Mouse (Mus musculus) hindbrain, embryonic 14.5 days (tissue): ENCODE data around the gene Gpc6. TPM values are rescaled to one million over a fixed set of nuclear protein-coding genes. Genes with fewer than 3 reads are reported as not detected.

ENCODE experiments used
- ATAC-seq: fragments of 200-750 bp; cut with Nextera tagmentation; 2 replicates; pipeline ENCODE4 v1.8.0; 2017; ENCODE audit warnings: moderate number of reproducible peaks, mild to moderate bottlenecking, moderate TSS enrichment, moderate library complexity; ENCODE audit not compliant: low FRiP score
- DNase-seq: peaks from one replicate; pipeline ENCODE4 v3.0.0-alpha.2; 2015; ENCODE audit warnings: low spot score
- H3K27ac ChIP-seq: fragments of 300-500 bp; sonication (generic); 2 replicates; pipeline ENCODE4 v1.5.1; 2014; ENCODE audit warnings: mild to moderate bottlenecking, moderate library complexity
- H3K27me3 ChIP-seq: fragments of 300-500 bp; sonication (generic); 2 replicates; pipeline ENCODE4 v1.6.1; 2014; ENCODE audit warnings: mild to moderate bottlenecking, low read length, mixed read lengths; ENCODE audit not compliant: control insufficient read depth, insufficient read depth
- H3K36me3 ChIP-seq: fragments of 300-500 bp; sonication (generic); replicated peaks from 2 replicates; pipeline ENCODE4 v1.6.1; 2014; ENCODE audit not compliant: control insufficient read depth, insufficient read depth
- H3K4me1 ChIP-seq: fragments of 300-500 bp; sonication (generic); replicated peaks from 2 replicates; pipeline ENCODE4 v1.6.1; 2014; ENCODE audit warnings: antibody characterized with exemption, low read length, mixed read lengths; ENCODE audit not compliant: control insufficient read depth, insufficient read depth
- H3K4me2 ChIP-seq: fragments of 300-500 bp; sonication (generic); replicated peaks from 2 replicates; pipeline ENCODE4 v1.6.1; 2014; ENCODE audit warnings: mild to moderate bottlenecking, moderate library complexity
- H3K4me3 ChIP-seq: fragments of 300-500 bp; sonication (generic); replicated peaks from 2 replicates; pipeline ENCODE4 v1.5.1; 2014; ENCODE audit warnings: mild to moderate bottlenecking, low read length
- H3K9ac ChIP-seq: fragments of 300-500 bp; sonication (generic); 2 replicates; pipeline ENCODE4 v1.6.1; 2014
- H3K9me3 ChIP-seq: fragments of 300-500 bp; sonication (generic); 2 replicates; pipeline ENCODE4 v1.6.1; 2016; ENCODE audit warnings: low read length; ENCODE audit not compliant: control insufficient read depth
- WGBS: fragments of 180-500 bp; shearing (Covaris S2); extraction: QIAGEN DNeasy Blood & Tissue Kit; methylation state at CpG from one replicate; pipeline ENCODE4 v1.1.7; 2014; 5-methylcytosine and 5-hydroxymethylcytosine counted together
- polyA plus RNA-seq: library from polyadenylated mRNA; unstranded; fragments of >200 nt; fragmentation: Nextera tagmentation; extraction: Ambion mirVana; gene quantifications from 2 replicates; pipeline ENCODE4 v1.2.1, GENCODE M21; 2014

Gene Gpc6
- polyA plus RNA-seq, 1 experiment from 2014 or later = 18.6 TPM

GRCm38 (mm10) chr14:117910323-117910722, 985.2 kb downstream of the Gpc6 start:
- Histone ChIP-seq H3K27me3 (no peaks in the 10 kb centered on the region), H3K9ac (0 out of 2 replicates have a peak overlapping the region, but pooled peaks have one; percentile 32), H3K4me3 (no peak overlapping the region), H3K4me1 (peaks cover 9% of the 10 kb centered on the region), H3K36me3 (no peaks in the 10 kb centered on the region), H3K9me3 (no peaks in the 10 kb centered on the region), H3K4me2 (no peak overlapping the region), H3K27ac (no peak overlapping the region)
- DNase-seq (no peak), ATAC-seq (no peak)
- WGBS = 20% methylated on average over 7 of the region's 7 CpGs

GRCm38 (mm10) chr14:117912624-117913270, 987.6 kb downstream of the Gpc6 start:
- ATAC-seq (no peak), DNase-seq (no peak)
- WGBS = 91% methylated on average over 10 of the region's 10 CpGs
- no peak overlapping the region for H3K27ac ChIP-seq
- no peaks in the 10 kb centered on the region for H3K36me3 ChIP-seq
- H3K27me3 ChIP-seq = no peaks in the 10 kb centered on the region
- no peaks in the 10 kb centered on the region for H3K9me3 ChIP-seq
- H3K4me3 ChIP-seq = no peak overlapping the region
- H3K9ac ChIP-seq = no peak overlapping the region
- no peak overlapping the region for H3K4me2 ChIP-seq
- H3K4me1 ChIP-seq = no peaks in the 10 kb centered on the region

GRCm38 (mm10) chr14:117916577-117916976, 991.5 kb downstream of the Gpc6 start:
- no peak overlapping the region for H3K27ac ChIP-seq
- H3K9ac ChIP-seq = no peak overlapping the region
- H3K4me2 ChIP-seq = no peak overlapping the region

GRCm38 (mm10) chr14:117918724-117919123, 993.6 kb downstream of the Gpc6 start:
- Histone ChIP-seq H3K4me1 (no peaks in the 10 kb centered on the region), H3K4me3 (no peak overlapping the region), H3K9ac (no peak overlapping the region), H3K4me2 (no peak overlapping the region), H3K9me3 (no peaks in the 10 kb centered on the region), H3K27ac (no peak overlapping the region), H3K27me3 (no peaks in the 10 kb centered on the region), H3K36me3 (no peaks in the 10 kb centered on the region)
- 83% methylated on average over 10 of the region's 10 CpGs for WGBS
- no peak for ATAC-seq
- no peak for DNase-seq

More at GRCm38 (mm10) chr14:117916577-117916976, 991.5 kb downstream of the Gpc6 start:
- ATAC-seq (no peak), DNase-seq (no peak)
- no peak overlapping the region for H3K4me3 ChIP-seq
- H3K9me3 ChIP-seq = no peaks in the 10 kb centered on the region
- no peaks in the 10 kb centered on the region for H3K36me3 ChIP-seq
- H3K4me1 ChIP-seq = no peaks in the 10 kb centered on the region
- WGBS = 76% methylated on average over 8 of the region's 8 CpGs
- no peaks in the 10 kb centered on the region for H3K27me3 ChIP-seq

- no peaks in the 10 kb centered on the region for H3K27me3 ChIP-seq
- ATAC-seq = no peak
- 98% methylated on average over 5 of the region's 5 CpGs for WGBS
- H3K9ac ChIP-seq = no peak overlapping the region
- no peak overlapping the region for H3K27ac ChIP-seq
- no peaks in the 10 kb centered on the region for H3K9me3 ChIP-seq
- H3K4me2 ChIP-seq = no peak overlapping the region
- no peak overlapping the region for H3K4me3 ChIP-seq
- no peak for DNase-seq
- no peaks in the 10 kb centered on the region for H3K36me3 ChIP-seq
- H3K4me1 ChIP-seq = no peaks in the 10 kb centered on the region
Observed at GRCm38 (mm10) chr14:117919612-117920011, 994.5 kb downstream of the Gpc6 start.

GRCm38 (mm10) chr14:117921393-117922014, 996.4 kb downstream of the Gpc6 start:
- no peak for ATAC-seq
- Histone ChIP-seq H3K27ac (no peak overlapping the region), H3K9ac (no peak overlapping the region), H3K9me3 (no peaks in the 10 kb centered on the region), H3K4me3 (no peak overlapping the region), H3K4me1 (no peaks in the 10 kb centered on the region), H3K36me3 (no peaks in the 10 kb centered on the region), H3K27me3 (no peaks in the 10 kb centered on the region), H3K4me2 (no peak overlapping the region)
- WGBS = 60% methylated on average over 18 of the region's 18 CpGs
- DNase-seq = no peak

GRCm38 (mm10) chr14:117923667-117924066, 998.6 kb downstream of the Gpc6 start:
- H3K4me1 ChIP-seq = no peaks in the 10 kb centered on the region
- no peaks in the 10 kb centered on the region for H3K9me3 ChIP-seq
- no peak for DNase-seq
- no peak overlapping the region for H3K4me2 ChIP-seq
- no peak overlapping the region for H3K9ac ChIP-seq
- no peak overlapping the region for H3K27ac ChIP-seq
- no peak overlapping the region for H3K4me3 ChIP-seq
- no peak for ATAC-seq
- no peaks in the 10 kb centered on the region for H3K27me3 ChIP-seq
- WGBS = 66% methylated on average over 8 of the region's 8 CpGs
- no peaks in the 10 kb centered on the region for H3K36me3 ChIP-seq

- ATAC-seq (peak; percentile 29; the same call in 1 of the 2 replicates), DNase-seq (no peak)
- H3K27me3 ChIP-seq = no peaks in the 10 kb centered on the region
- H3K4me3 ChIP-seq = no peak overlapping the region
- H3K9ac ChIP-seq = no peak overlapping the region
- no peaks in the 10 kb centered on the region for H3K36me3 ChIP-seq
- WGBS = 3% methylated on average over 13 of the region's 13 CpGs
- no peak overlapping the region for H3K4me2 ChIP-seq
- no peaks in the 10 kb centered on the region for H3K9me3 ChIP-seq
- peaks cover 15% of the 10 kb centered on the region for H3K4me1 ChIP-seq
- no peak overlapping the region for H3K27ac ChIP-seq
Observed at GRCm38 (mm10) chr14:117930105-117930847, 1005.2 kb downstream of the Gpc6 start.
